Comparison of ENCODE assay signal across 7 mouse cellular contexts in the genomic region with DNA sequence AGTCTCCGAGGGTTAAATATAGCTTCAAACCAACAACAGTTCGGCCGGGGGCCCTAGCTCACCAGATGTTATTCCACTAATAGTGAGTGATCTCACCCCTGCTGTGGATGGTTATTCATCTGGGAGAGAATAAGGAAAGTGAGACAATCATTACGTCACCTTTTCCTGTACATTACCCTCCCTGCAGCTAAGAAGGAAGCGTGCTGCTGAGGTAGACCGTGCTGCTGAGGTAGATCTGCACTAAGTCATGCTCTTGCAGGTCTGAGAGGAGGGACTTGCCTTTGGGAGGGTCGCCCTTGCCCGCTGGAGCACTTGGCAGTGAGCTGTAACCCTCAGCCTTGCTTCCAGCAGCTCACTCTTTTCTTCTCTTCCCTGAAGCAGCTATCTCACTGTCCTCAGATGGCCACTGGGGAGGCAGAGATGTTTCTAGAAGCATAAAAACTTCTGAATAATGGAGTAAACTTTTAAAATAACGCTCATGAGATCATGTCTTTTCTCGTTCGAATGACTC.
DNase-seq lines count a peak whose midpoint lies in the region; ATAC-seq and TF ChIP-seq lines count a peak whose summit lies in the region.

No protein-coding gene starts in this region.

- no peaks in the 10 kb centered on the region for H3K9me3 ChIP-seq in hindbrain, embryonic 13.5 days

- peaks cover 8% of the 10 kb centered on the region for H3K4me1 ChIP-seq in hindbrain, embryonic 13.5 days (replicated peaks)

- H3K9ac ChIP-seq in hindbrain, embryonic 13.5 days: no peak overlapping the region

- no peaks in the 10 kb centered on the region for H3K27me3 ChIP-seq in hindbrain, embryonic 13.5 days
- no peaks in the 10 kb centered on the region for H3K27me3 ChIP-seq in myocyte (ENCODE audit: control insufficient read depth, insufficient read depth, insufficient read length)

- H3K36me3 ChIP-seq in hindbrain, embryonic 13.5 days: no peaks in the 10 kb centered on the region
- H3K36me3 ChIP-seq in myocyte (ENCODE audit: control insufficient read depth, insufficient read depth): no peaks in the 10 kb centered on the region

- peak overlapping the region; percentile 1; the same call in 1 of the 2 replicates for H3K4me2 ChIP-seq in hindbrain, embryonic 13.5 days
- H3K4me2 ChIP-seq in myocyte (ENCODE audit: low read depth): peak overlapping the region; percentile 78

- TF ChIP-seq POLR2A in myocyte (IDR thresholded peaks at IDR 0.05; ENCODE audit: insufficient read length, low read depth): peak; percentile 19

- no peak; the same call in 1 of the 2 replicates for ATAC-seq in hindbrain, embryonic 13.5 days (ENCODE audit: low FRiP score)
- no peak for ATAC-seq in erythroblast, adult 5-6 weeks (replicated peaks; ENCODE audit: low FRiP score, poor library complexity, severe bottlenecking)

- peak; percentile 40 for DNase-seq in 416B (ENCODE audit: low read depth)
- peak; percentile 36 for DNase-seq in Muller cell, postnatal 12 days (ENCODE audit: inconsistent ontology term)
- peak; percentile 14 to 59 for DNase-seq in frontal cortex, adult 2 months (ENCODE audit: extremely low spot score in 1 of 2, low spot score in 1 of 2)
- DNase-seq in layer of hippocampus, adult 9-10 months (ENCODE audit: low spot score): no peak

- no peak overlapping the region for H3K27ac ChIP-seq in hindbrain, embryonic 13.5 days

- H3K4me3 ChIP-seq in hindbrain, embryonic 13.5 days: no peak overlapping the region
- H3K4me3 ChIP-seq in myocyte: peak overlapping the region; percentile 1

- no peak overlapping the region for H3ac ChIP-seq in myocyte (ENCODE audit: control insufficient read depth, insufficient read length)

- no peaks in the 10 kb centered on the region for H3K79me2 ChIP-seq in myocyte (ENCODE audit: control insufficient read depth, insufficient read depth)

- WGBS in hindbrain, embryonic 13.5 days: 62% methylated on average over 11 of the region's 11 CpGs

TF ChIP-seq in myocyte, 11 proteins besides CTCF, POLR2A, EP300 and RAD21:
- no peak for TF ChIP-seq MYOG (IDR thresholded peaks at IDR 0.05; ENCODE audit: control insufficient read depth in 1 of 3, insufficient read depth in 1 of 3, insufficient read length in 2 of 3, low read depth in 2 of 3)
- no peak for TF ChIP-seq MAX (IDR thresholded peaks at IDR 0.05; ENCODE audit: low read depth)
- no peak for TF ChIP-seq CEBPB (IDR thresholded peaks at IDR 0.05; ENCODE audit: insufficient read depth, poor library complexity, severe bottlenecking)
